Mouse (Mus musculus) testis, adult 2 months (tissue): ENCODE results near the gene Ptpn14.

ENCODE experiments used
- CTCF ChIP-seq: fragments of 200-500 bp; IDR thresholded peaks from 2 replicates; pipeline ENCODE4 v1.5.1; 2012; ENCODE audit warnings: low read depth, mild to moderate bottlenecking, inconsistent platforms, low read length, moderate library complexity; ENCODE audit not compliant: control insufficient read depth, insufficient read depth, insufficient replicate concordance
- POLR2A ChIP-seq: fragments of 200-500 bp; IDR thresholded peaks from 2 replicates; pipeline ENCODE4 v1.6.1; 2012; ENCODE audit warnings: low read depth, mild to moderate bottlenecking, inconsistent platforms, low read length, moderate library complexity; ENCODE audit not compliant: control insufficient read depth

GRCm38 (mm10) chr1:189811778-189812177, 83.7 kb downstream of the Ptpn14 start:
- TF ChIP-seq POLR2A (no peak), CTCF (no peak)
